Mouse (Mus musculus) right cerebral cortex, postnatal 36 days (tissue): ENCODE results near the gene Eif3m.
"Not testable (repeated sequence)": the region's sequence is repeated elsewhere in the genome, so short reads cannot be mapped to it uniquely, and the experiment has no call there.

Source experiments
- DNase-seq, 2 experiments: peaks; one replicate each; pipeline ENCODE4 v3.0.0; 2022; ENCODE audit warnings: low spot score in 2 of 2, mixed read lengths in 1 of 2

Eif3m gene

DNA sequence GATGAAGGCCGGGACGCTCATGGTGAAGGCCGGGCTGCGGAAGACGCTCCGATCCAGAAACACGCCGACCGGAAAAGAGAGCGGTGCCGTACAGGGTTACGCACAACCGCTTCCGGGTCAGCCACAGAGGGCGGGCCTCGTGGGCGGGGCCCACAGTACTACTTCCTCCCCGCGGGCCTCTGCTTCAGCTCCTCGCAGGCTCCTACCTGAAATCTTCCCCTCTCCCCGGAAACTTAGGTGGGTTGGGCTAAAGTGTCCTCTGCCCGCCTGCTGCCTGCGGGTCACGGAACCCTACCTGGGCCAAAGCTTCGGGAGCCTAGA is at the start of gene Eif3m:
Gene Eif3m (minus strand): TSS at position 114 of the 321 bp plus-strand sequence.
- peak; percentile 93 to 94 for DNase-seq

- DNase-seq: no peak
Measured at GRCm38 (mm10) chr2:105062741-105063372, 46.0 kb upstream of the Eif3m start.

GRCm38 (mm10) chr2:105058577-105059116 is 41.8 kb upstream of the Eif3m start:
- peak; percentile 3 to 10 for DNase-seq

DNA sequence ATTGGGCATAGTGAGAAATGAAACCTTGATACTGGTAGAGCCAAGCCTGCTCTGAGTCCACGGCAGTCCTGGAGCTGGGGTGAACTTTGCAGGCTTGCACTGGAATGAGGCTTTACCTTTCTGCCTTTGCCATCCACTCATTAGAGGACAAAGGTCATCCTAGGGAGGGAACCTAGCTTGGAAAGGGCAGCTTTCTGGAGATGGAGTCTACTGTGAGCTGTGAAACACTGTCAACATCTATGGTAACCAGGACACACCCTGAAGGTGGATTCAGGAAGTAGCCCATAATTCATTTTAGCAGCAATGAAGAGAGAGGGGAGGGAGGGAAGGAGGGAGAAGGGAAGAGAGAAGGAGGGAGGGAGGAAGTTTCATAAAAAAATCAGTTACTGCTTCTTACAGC is 38.6 kb upstream of the Eif3m start:
- no peak for DNase-seq

DNA sequence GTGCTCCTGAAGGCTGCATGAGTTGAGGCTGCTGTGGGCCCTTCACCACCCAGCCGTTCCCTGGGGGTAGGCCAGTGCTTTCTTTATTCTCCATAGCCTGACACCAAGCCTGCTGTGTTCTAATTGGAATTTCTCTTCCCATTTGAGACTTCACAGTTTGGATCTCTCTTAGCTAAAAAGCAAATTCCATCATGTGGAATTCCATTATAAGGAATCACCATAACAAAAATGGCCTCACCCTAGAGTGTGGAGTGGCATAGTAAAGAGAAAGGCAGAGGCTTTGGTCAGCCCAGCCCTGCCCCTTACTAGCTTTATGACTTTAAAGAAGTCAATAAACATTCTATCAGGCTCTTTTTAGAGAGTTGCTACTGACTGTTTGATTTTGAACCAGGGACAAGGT is 31.4 kb upstream of the Eif3m start:
- DNase-seq: no peak

GRCm38 (mm10) chr2:105043152-105043551 is 26.3 kb upstream of the Eif3m start:
- DNase-seq: no peak

- DNase-seq: no peak
Measured at GRCm38 (mm10) chr2:105040859-105041258, 24.0 kb upstream of the Eif3m start.

DNA sequence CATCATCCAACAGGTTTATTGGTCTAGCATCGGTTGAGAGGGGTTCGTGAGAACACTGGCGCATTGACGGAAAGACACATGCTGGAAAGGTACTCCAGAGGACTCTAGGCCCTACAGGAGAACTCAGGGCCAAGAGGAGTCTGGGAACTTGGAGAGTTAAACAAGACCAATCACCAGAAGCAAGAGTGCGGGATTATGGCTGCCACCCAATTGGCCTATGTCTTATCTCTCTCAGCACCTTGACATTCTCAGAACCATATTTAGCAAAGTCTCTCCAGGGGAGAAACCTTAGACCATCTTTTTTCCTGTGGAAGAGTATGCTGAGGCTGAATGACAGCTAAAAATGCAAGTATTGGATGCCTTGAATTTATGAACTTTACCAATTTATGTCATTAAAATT is 22.0 kb upstream of the Eif3m start:
- DNase-seq: no peak

GRCm38 (mm10) chr2:105037956-105038569 is 21.2 kb upstream of the Eif3m start:
- no peak for DNase-seq

DNA sequence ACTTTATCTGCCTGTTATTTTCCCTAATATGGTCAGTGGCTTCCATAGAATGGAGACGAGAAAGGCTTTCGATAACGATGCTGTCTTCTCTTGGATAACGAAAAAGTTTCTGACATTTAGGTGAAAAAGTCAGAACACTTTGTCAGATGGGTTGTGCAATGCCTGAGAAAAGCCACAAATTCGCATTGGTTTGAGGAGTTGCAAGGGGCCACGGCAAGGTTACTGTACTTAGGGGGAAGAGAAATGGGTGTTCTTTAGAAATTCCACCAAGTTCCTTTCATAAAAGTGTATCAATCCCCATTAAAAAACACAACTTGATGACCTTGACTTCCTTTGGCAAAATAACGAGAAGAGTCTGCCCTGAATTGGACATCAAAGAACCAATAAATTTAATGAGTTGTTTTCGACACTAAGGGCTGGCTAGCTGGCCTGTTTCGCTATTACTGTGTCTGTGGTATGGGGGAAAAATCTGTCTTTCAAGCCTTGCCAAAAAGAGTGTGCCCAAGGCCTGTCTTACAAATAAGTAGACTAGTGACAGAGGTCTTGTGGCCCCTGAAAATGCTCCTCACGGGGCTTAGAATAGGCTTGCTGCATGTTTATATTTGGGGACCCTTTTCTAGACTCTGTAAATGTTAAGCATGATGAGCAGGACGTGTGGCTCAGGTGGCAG is 19.7 kb upstream of the Eif3m start:
- DNase-seq: no peak

- DNase-seq: no peak
Measured at GRCm38 (mm10) chr2:105035985-105036384, 19.1 kb upstream of the Eif3m start.

- no peak for DNase-seq
Measured at GRCm38 (mm10) chr2:105034084-105034483, 17.2 kb upstream of the Eif3m start.

DNA sequence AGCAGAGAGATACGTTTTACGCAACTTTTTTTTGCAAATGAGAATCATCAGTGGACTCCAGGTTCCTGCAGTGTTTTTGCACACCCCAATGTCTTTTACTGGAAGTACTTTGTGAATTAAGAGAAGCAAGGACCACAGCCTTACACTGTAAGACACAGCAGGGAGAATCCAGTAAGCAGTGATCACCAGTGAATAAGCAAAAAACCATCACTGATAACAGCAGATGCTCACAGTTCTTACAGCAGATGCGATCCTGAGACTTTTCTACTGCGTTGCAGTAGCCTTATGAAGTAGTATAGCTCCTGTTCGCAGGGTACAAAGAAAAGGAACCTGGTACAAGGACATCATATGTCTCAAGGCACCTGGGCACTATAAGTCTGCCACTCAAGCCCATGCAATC is 13.6 kb upstream of the Eif3m start:
- no peak for DNase-seq

GRCm38 (mm10) chr2:105028806-105029205 is 11.9 kb upstream of the Eif3m start:
- DNase-seq: no peak

DNA sequence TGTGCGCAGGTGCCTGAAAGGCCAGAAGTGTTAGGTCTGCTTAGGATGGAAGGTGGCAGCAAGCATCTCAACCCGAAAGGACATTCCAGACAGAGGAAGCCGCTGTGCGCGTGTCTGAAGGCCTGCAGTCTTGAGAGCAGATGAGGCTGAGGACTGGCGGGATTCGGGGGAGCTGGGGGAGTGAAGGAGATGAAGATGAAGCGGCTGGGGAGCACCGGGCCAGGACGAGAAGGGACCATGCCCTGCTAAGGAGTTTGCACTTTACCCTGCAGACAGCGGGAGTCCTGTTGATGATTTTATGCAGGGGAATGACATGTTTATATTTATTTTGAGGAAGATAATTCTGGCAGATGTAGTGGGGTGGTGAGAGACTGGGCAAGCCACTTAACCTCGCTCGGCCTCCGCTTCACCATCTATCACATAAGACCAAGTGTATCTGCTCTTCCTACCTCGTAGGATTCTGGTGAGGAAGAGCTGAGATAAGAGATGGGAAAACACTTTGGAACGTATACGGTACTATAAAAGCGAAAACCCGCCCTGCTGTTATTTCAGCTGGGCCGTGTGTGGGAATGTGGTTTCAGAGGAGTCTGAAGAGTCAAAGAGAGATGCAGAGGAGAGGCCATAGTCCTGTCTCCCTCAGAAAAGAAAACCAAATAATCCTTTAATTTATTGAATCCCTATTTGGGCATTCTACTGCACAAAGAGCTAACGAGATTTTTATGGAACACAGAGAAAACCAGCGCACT is 10.2 kb upstream of the Eif3m start:
- no peak for DNase-seq

GRCm38 (mm10) chr2:105025610-105026009 is 8.7 kb upstream of the Eif3m start:
- DNase-seq: not testable (repeated sequence)

DNA sequence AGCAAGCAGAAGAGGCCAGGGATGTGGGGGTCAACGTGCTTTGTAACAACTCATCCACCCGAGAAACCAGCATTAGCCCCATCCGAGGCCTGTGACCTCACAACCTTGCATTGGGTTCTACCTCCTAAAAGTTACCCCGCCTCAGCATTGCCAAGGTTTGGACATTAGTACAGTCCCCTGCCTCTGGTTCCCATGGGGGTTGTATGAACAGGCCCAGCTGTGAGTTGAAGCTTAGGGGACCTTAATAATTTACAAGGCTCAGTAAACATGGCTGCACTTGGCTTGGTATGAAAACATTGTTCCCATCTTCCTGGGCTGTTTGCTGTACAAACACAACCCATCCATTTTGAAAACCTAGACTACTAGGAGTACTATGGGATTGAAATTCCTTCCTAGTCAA is 6.9 kb upstream of the Eif3m start:
- DNase-seq: no peak

DNA sequence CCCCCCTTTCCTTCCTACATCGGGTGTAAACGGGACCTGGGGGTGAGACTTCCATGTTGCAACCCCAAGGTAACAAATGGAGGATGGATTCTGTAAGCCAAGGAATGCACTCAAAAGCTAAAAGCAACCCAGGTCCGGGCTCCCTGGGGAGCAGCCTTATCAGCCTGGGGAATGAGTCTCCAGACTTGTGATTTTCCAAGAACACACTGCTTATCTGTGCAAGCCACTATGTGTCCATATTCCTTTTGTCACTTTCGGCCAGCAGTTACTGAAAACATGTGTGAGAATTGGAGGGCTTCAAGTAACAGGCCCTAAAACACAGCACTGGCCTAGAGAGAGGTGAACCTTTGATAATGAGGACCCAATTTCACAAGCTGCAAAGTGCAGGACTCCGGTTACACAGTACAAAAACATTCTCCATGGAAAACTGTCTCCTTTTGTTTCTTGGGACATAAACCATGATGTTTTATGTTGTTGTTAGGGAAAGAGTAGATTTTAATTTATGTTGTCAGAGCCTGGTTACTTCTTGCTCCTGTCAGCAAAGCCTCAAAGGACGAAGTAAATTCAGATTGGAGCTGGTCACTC is 6.2 kb upstream of the Eif3m start:
- no peak for DNase-seq

DNA sequence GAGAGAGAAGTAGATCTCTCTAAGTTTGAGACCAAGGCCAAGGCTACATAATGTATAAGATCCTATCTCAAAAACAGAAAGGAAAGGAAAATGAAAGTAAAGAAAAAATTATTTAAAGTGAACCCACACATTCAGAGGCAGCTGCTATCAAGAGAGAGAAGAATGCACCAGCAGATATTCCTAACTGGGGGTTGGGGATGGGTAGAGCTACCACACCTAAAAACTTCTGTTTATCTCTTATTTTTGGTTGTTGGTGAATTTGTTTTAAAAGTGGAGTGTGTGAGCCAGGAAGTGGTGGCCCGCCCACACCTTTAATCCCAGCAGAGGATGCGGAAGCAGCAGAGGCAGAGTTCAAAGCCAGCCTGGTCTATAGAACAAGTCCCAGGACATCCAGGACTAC is 5.0 kb upstream of the Eif3m start:
- DNase-seq: no peak

- no peak for DNase-seq
Measured at GRCm38 (mm10) chr2:105021256-105021655, 4.4 kb upstream of the Eif3m start.

- no peak for DNase-seq
Measured at GRCm38 (mm10) chr2:105019457-105019856, 2.6 kb upstream of the Eif3m start.

- no peak for DNase-seq
Measured at GRCm38 (mm10) chr2:105017802-105018201, 922 bp upstream of the Eif3m start.
